Mouse (Mus musculus) forebrain, postnatal 0 days (tissue): ENCODE data around the gene Slc4a3. TPM values are rescaled to one million over a fixed set of nuclear protein-coding genes. Genes with fewer than 3 reads are reported as not detected.

Source experiments
- ATAC-seq: fragments of 200-750 bp; cut with Nextera tagmentation; 2 replicates; pipeline ENCODE4 v1.8.0; 2017; ENCODE audit warnings: mild to moderate bottlenecking, moderate library complexity
- DNase-seq: peaks from one replicate; pipeline ENCODE4 v3.0.0-alpha.2; 2015
- H3K27ac ChIP-seq: fragments of 300-500 bp; sonication (generic); 2 replicates; pipeline ENCODE4 v1.5.1; 2014; ENCODE audit warnings: low read depth, mild to moderate bottlenecking, antibody characterized with exemption, low read length, moderate library complexity, mixed read lengths
- H3K27me3 ChIP-seq: fragments of 300-500 bp; sonication (generic); 2 replicates; pipeline ENCODE4 v1.6.1; 2014; ENCODE audit warnings: mild to moderate bottlenecking, low read length, mixed read lengths; ENCODE audit not compliant: insufficient read depth
- H3K36me3 ChIP-seq: fragments of 300-500 bp; sonication (generic); 2 replicates; pipeline ENCODE4 v1.6.1; 2014; ENCODE audit warnings: mild to moderate bottlenecking, moderate library complexity; ENCODE audit not compliant: insufficient read depth
- H3K4me1 ChIP-seq: fragments of 300-500 bp; sonication (generic); 2 replicates; pipeline ENCODE4 v1.6.1; 2014; ENCODE audit warnings: antibody characterized with exemption; ENCODE audit not compliant: insufficient read depth
- H3K4me2 ChIP-seq: fragments of 300-500 bp; sonication (generic); 2 replicates; pipeline ENCODE4 v1.6.1; 2014; ENCODE audit warnings: low read depth, mild to moderate bottlenecking, moderate library complexity
- H3K4me3 ChIP-seq: fragments of 300-500 bp; sonication (generic); 2 replicates; pipeline ENCODE4 v1.5.1; 2014; ENCODE audit warnings: low read depth, low read length, mixed read lengths
- H3K9ac ChIP-seq: fragments of 300-500 bp; sonication (generic); 2 replicates; pipeline ENCODE4 v1.6.1; 2014; ENCODE audit warnings: mild to moderate bottlenecking
- H3K9me3 ChIP-seq: fragments of 300-500 bp; sonication (generic); 2 replicates; pipeline ENCODE4 v1.6.1; 2016; ENCODE audit warnings: low read length
- CTCF ChIP-seq: sonication (generic); IDR thresholded peaks from 2 replicates; pipeline ENCODE4 v1.5.1; 2016; ENCODE audit warnings: antibody characterized with exemption, control low read depth, low read depth
- WGBS: fragments of 180-500 bp; shearing (Covaris S2); extraction: QIAGEN DNeasy Blood & Tissue Kit; methylation state at CpG from one replicate; pipeline ENCODE4 v1.1.7; 2014; 5-methylcytosine and 5-hydroxymethylcytosine counted together
- polyA plus RNA-seq: library from polyadenylated mRNA; unstranded; fragments of >200 nt; fragmentation: Nextera tagmentation; extraction: Ambion mirVana; gene quantifications from 2 replicates; pipeline ENCODE4 v1.2.1, GENCODE M21; 2015
- total RNA-seq: library from RNA; depleted of rRNA; stranded (reverse); fragments of >200 nt; gene quantifications from 2 replicates; pipeline ENCODE4 v1.2.3, GENCODE M21; 2014

Gene Slc4a3
- total and polyA plus RNA-seq, 2 experiments from 2014 or later, result 73.0 to 120 TPM

GRCm38 (mm10) chr1:75573715-75574114 is 27.6 kb downstream of the Slc4a3 start:
- ATAC-seq (no peak), DNase-seq (no peak)
- Histone ChIP-seq H3K9me3 (no peaks in the 10 kb centered on the region), H3K4me3 (no peak overlapping the region), H3K9ac (no peak overlapping the region), H3K36me3 (no peaks in the 10 kb centered on the region), H3K27me3 (no peaks in the 10 kb centered on the region), H3K4me2 (no peak overlapping the region), H3K4me1 (no peaks in the 10 kb centered on the region), H3K27ac (no peak overlapping the region)
- 76% methylated on average over 7 of the region's 7 CpGs for WGBS
- TF ChIP-seq CTCF, result no peak

DNA sequence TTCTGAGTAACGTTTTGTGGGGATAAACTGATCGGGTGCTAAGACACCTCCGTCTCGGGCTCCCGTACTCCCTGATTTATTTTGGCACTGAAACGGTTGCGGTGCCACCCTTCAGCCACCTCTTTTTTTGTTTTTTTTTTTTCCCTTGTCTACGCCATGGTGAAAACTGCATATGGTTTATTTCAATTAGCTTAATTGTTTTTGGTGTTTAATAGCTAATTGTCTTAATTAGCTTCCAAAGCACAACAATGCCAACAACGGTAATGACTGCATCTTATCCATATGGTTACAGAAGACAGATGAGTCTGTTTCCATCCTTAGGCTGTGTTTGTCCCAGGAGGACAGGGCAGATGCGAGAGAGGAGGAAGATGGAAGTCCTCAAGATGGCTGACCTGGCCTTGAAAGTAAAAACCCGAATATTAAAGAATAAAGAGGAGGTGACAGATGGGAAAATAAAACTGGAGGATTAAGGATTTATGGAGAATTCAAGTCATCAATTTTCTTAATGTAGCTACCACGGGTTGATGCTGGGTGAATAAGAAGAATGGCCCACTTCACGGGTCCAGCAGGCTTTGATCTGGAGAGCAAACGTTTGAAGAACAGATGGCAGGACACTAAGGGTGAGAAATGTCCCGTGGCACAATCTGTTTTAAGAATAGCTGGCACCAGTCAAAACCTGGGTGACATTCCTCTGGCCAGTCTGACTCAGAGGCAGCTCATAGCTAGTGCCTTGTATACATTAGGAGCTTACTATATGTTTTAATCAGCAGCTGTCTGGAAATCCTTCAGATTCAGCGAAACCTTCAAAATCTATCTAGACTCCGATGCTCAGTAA is 28.6 kb downstream of the Slc4a3 start:
- DNase-seq, result no peak

GRCm38 (mm10) chr1:75581936-75582624 is 36.0 kb downstream of the Slc4a3 start:
- no peak for TF ChIP-seq CTCF
- DNase-seq (peak; percentile 68), ATAC-seq (peak; percentile 92)
- WGBS, result 14% methylated on average over 7 of the region's 7 CpGs
- Histone ChIP-seq H3K4me3 (no peak overlapping the region), H3K9ac (no peak overlapping the region), H3K4me1 (no peaks in the 10 kb centered on the region), H3K27ac (peak overlapping the region; percentile 83), H3K36me3 (no peaks in the 10 kb centered on the region), H3K4me2 (no peak overlapping the region), H3K9me3 (no peaks in the 10 kb centered on the region), H3K27me3 (no peaks in the 10 kb centered on the region)

More for the DNA sequence above, 28.6 kb downstream of the Slc4a3 start:
- H3K4me1 ChIP-seq, result no peaks in the 10 kb centered on the region
- WGBS, result 50% methylated on average over 17 of the region's 17 CpGs
- no peak overlapping the region for H3K9ac ChIP-seq
- 0 out of 2 replicates have a peak overlapping the region, but pooled peaks have one; percentile 1 for H3K4me2 ChIP-seq
- H3K9me3 ChIP-seq, result no peaks in the 10 kb centered on the region
- H3K27me3 ChIP-seq, result no peaks in the 10 kb centered on the region
- H3K27ac ChIP-seq, result no peak overlapping the region
- H3K4me3 ChIP-seq, result no peak overlapping the region
- no peaks in the 10 kb centered on the region for H3K36me3 ChIP-seq
- ATAC-seq, result no peak
- TF ChIP-seq CTCF, result no peak

GRCm38 (mm10) chr1:75582625-75582956 is 36.5 kb downstream of the Slc4a3 start:
- no peak for TF ChIP-seq CTCF
- ATAC-seq (peak; percentile 36; the same call in 1 of the 2 replicates), DNase-seq (no peak)
- no peak overlapping the region for H3K4me3 ChIP-seq
- H3K4me1 ChIP-seq, result no peaks in the 10 kb centered on the region
- 52% methylated on average over 5 of the region's 5 CpGs for WGBS
- no peaks in the 10 kb centered on the region for H3K9me3 ChIP-seq
- H3K36me3 ChIP-seq, result no peaks in the 10 kb centered on the region
- H3K27ac ChIP-seq, result peak overlapping the region; percentile 83
- no peak overlapping the region for H3K9ac ChIP-seq
- no peaks in the 10 kb centered on the region for H3K27me3 ChIP-seq
- no peak overlapping the region for H3K4me2 ChIP-seq

- Histone ChIP-seq H3K4me2 (no peak overlapping the region), H3K36me3 (no peaks in the 10 kb centered on the region), H3K4me3 (no peak overlapping the region), H3K9ac (no peak overlapping the region), H3K4me1 (no peaks in the 10 kb centered on the region), H3K9me3 (no peaks in the 10 kb centered on the region), H3K27me3 (no peaks in the 10 kb centered on the region), H3K27ac (peak overlapping the region; percentile 83)
- TF ChIP-seq CTCF, result no peak
- 84% methylated on average over 10 of the region's 10 CpGs for WGBS
- DNase-seq (no peak), ATAC-seq (no peak)
These were observed 37.0 kb downstream of the Slc4a3 start for GRCm38 (mm10) chr1:75583034-75583433.

DNA sequence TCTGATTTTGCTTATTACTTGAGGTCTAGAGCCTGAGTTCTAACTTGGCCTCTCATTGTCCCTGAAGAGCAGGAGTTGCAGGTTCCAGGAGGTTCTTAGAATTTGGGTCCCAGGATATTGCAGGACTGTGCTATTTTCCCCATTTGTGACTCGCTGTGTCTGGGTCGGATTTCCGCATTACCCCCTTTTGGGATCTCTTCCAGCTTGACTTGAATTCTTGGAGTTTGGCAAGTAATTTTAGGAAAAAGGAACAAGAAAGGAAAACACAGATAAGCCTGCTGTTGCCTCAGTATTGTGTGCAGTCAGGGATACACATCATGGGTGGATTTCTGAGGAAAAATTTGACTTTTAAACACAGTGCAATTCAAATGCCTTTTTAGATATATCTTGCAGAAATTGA is 40.7 kb downstream of the Slc4a3 start:
- 58% methylated on average over 3 of the region's 3 CpGs for WGBS
- ATAC-seq, result no peak

More for the DNA sequence above, 40.7 kb downstream of the Slc4a3 start:
- H3K27ac ChIP-seq, result no peak overlapping the region
- H3K27me3 ChIP-seq, result no peaks in the 10 kb centered on the region
- no peaks in the 10 kb centered on the region for H3K9me3 ChIP-seq
- H3K4me2 ChIP-seq, result no peak overlapping the region
- H3K4me1 ChIP-seq, result no peaks in the 10 kb centered on the region
- peak; percentile 14 for DNase-seq
- no peak for TF ChIP-seq CTCF
- no peaks in the 10 kb centered on the region for H3K36me3 ChIP-seq
- no peak overlapping the region for H3K9ac ChIP-seq
- no peak overlapping the region for H3K4me3 ChIP-seq
